25 mouse cellular contexts compared by ENCODE assay signal in genomic region chr5:113449336-113449735, GRCm38 (mm10). TPM values are rescaled to one million over a fixed set of nuclear protein-coding genes. Genes with fewer than 3 reads are reported as not detected.
DNase-seq lines count a peak whose midpoint lies in the region; ATAC-seq lines count a peak whose summit lies in the region.
"Had no signal": no experiment of that assay in that cellular context is flagged by ENCODE, and none has a peak within 500 bp of the region (broad histone marks: within the 10 kb centered on the region; RNA-seq: fewer than 3 reads in every experiment).

No protein-coding gene starts in this region.

- no peak overlapping the region for H3K4me2 ChIP-seq in midbrain, embryonic 15.5 days
- H3K4me2 ChIP-seq in kidney, embryonic 15.5 days, result no peak overlapping the region
- H3K4me2 ChIP-seq: embryonic facial prominence, embryonic 13.5 days; embryonic facial prominence, embryonic 15.5 days; forebrain, embryonic 12.5 days had no signal

- no peak overlapping the region for H3K4me3 ChIP-seq in midbrain, embryonic 10.5 days
- no peak overlapping the region for H3K4me3 ChIP-seq in midbrain, embryonic 15.5 days
- H3K4me3 ChIP-seq in kidney, embryonic 15.5 days (replicated peaks), result no peak overlapping the region
- H3K4me3 ChIP-seq: embryonic facial prominence, embryonic 13.5 days; embryonic facial prominence, embryonic 15.5 days; erythroblast, embryonic 14.5 days; forebrain, embryonic 10.5 days; forebrain, embryonic 12.5 days had no signal

- DNase-seq in midbrain, embryonic 10.5 days (ENCODE audit: low spot score), result no peak
- DNase-seq in ES-CJ7 (ENCODE audit: low read depth, low spot score) (peak; percentile 83), R1 (ENCODE audit: low read depth, low spot score) (peak; percentile 94)
- DNase-seq in embryo, embryonic 10 days (ENCODE audit: low spot score), result no peak
- DNase-seq: adrenal gland, adult 8-10 months; adrenal gland, postnatal 14 days; adrenal gland, postnatal 36 days; cerebellum, adult 11-12 months; cerebellum, adult 2 months; cerebellum, adult 9-10 months; cerebellum, postnatal 25 days; embryo, embryonic 11 days had no signal

- H3K27ac ChIP-seq in midbrain, embryonic 10.5 days (replicated peaks), result peak overlapping the region; percentile 38; the same call in 1 of the 2 replicates
- H3K27ac ChIP-seq in midbrain, embryonic 15.5 days, result no peak overlapping the region
- no peak overlapping the region for H3K27ac ChIP-seq in kidney, embryonic 15.5 days
- H3K27ac ChIP-seq: embryonic facial prominence, embryonic 13.5 days; embryonic facial prominence, embryonic 15.5 days; forebrain, embryonic 10.5 days; forebrain, embryonic 12.5 days had no signal

- no peaks in the 10 kb centered on the region for H3K36me3 ChIP-seq in midbrain, embryonic 10.5 days
- no peaks in the 10 kb centered on the region for H3K36me3 ChIP-seq in midbrain, embryonic 15.5 days (replicated peaks)
- H3K36me3 ChIP-seq in kidney, embryonic 15.5 days, result no peaks in the 10 kb centered on the region
- H3K36me3 ChIP-seq: embryonic facial prominence, embryonic 13.5 days; embryonic facial prominence, embryonic 15.5 days; forebrain, embryonic 10.5 days; forebrain, embryonic 12.5 days; G1E had no signal

- peaks cover 3% of the 10 kb centered on the region; the same call in 1 of the 2 replicates for H3K9me3 ChIP-seq in midbrain, embryonic 10.5 days (replicated peaks)
- no peaks in the 10 kb centered on the region for H3K9me3 ChIP-seq in midbrain, embryonic 15.5 days
- no peaks in the 10 kb centered on the region for H3K9me3 ChIP-seq in kidney, embryonic 15.5 days (replicated peaks)
- H3K9me3 ChIP-seq: embryonic facial prominence, embryonic 13.5 days; forebrain, embryonic 12.5 days had no signal

- 74% methylated on average over 3 of the region's 3 CpGs for WGBS in midbrain, embryonic 10.5 days
- 77% methylated on average over 3 of the region's 3 CpGs for WGBS in midbrain, embryonic 15.5 days
- 71% methylated on average over 3 of the region's 3 CpGs for WGBS in kidney, embryonic 15.5 days

- no peak overlapping the region for H3K9ac ChIP-seq in midbrain, embryonic 15.5 days
- no peak overlapping the region for H3K9ac ChIP-seq in kidney, embryonic 15.5 days
- H3K9ac ChIP-seq: embryonic facial prominence, embryonic 13.5 days; embryonic facial prominence, embryonic 15.5 days; forebrain, embryonic 12.5 days had no signal

- no peak for ATAC-seq in midbrain, embryonic 15.5 days (replicated peaks)
- ATAC-seq in kidney, embryonic 15.5 days (replicated peaks; ENCODE audit: low FRiP score), result no peak
- ATAC-seq: activated CD4-positive, CD25-positive, alpha-beta regulatory T cell, adult 4 months; forebrain, embryonic 14.5 days; forebrain, embryonic 16.5 days; Patski had no signal

- no peaks in the 10 kb centered on the region for H3K27me3 ChIP-seq in midbrain, embryonic 10.5 days (ENCODE audit: low read depth, poor library complexity, severe bottlenecking)
- no peaks in the 10 kb centered on the region for H3K27me3 ChIP-seq in midbrain, embryonic 15.5 days (replicated peaks)
- no peaks in the 10 kb centered on the region for H3K27me3 ChIP-seq in kidney, embryonic 15.5 days
- H3K27me3 ChIP-seq: embryonic facial prominence, embryonic 13.5 days; embryonic facial prominence, embryonic 15.5 days; forebrain, embryonic 12.5 days; Patski had no signal

- H3K4me1 ChIP-seq in midbrain, embryonic 10.5 days, result peaks cover 57% of the 10 kb centered on the region
- peaks cover 31% of the 10 kb centered on the region for H3K4me1 ChIP-seq in midbrain, embryonic 15.5 days
- H3K4me1 ChIP-seq in kidney, embryonic 15.5 days, result peaks cover 39% of the 10 kb centered on the region

RNA-seq across cellular contexts. Expression of gene Wscd2, which starts 40.8 kb away (rescaled TPM):
- polyA plus RNA-seq in midbrain, embryonic 10.5 days (2016; fragmentation: Nextera tagmentation; extraction: Ambion mirVana), result 9.2 and 11.8 TPM in 2 replicates
- 16.0 TPM in 2 replicates for polyA plus RNA-seq in midbrain, embryonic 15.5 days (2015; fragmentation: Nextera tagmentation; extraction: Ambion mirVana)
- 2.8 and 4.5 TPM in 2 replicates for polyA plus RNA-seq in kidney, embryonic 15.5 days (2015; fragmentation: Nextera tagmentation; extraction: Ambion mirVana)
- polyA plus RNA-seq: C2C12; erythroblast, embryonic 14.5 days; G1E had no signal

Comparison
In these comparisons a context has a peak if more than half of its experiments do, and no peak if none do; other contexts are left out.
1. DNase-seq: peak in ES-CJ7 (single experiment) and R1 (single experiment); none in midbrain, embryonic 10.5 days (single experiment) and embryo, embryonic 10 days (single experiment).